Mouse (Mus musculus): ENCODE results near the gene Vti1a.

GRCm38 (mm10) chr19:55297489-55297888 is 18.6 kb upstream of the Vti1a start:
- no peak for TF ChIP-seq CTCF (IDR thresholded peaks at IDR 0.05; ENCODE audit: extremely low read depth, insufficient read depth, low read length)
- TF ChIP-seq POLR2A (IDR thresholded peaks at IDR 0.05; ENCODE audit: extremely low read depth, insufficient read depth, low read length): no peak

Data from cortical plate, adult 2 months (tissue).